Mouse (Mus musculus) liver, embryonic 15.5 days (tissue): ENCODE measurements at regions not wholly inside any gene's neighbourhood (a gene's known extent, or its start where the extent isn't known, plus 50 kb on each side); places are given as distances from the start of the nearest gene placed in this dataset.

Experiments used
- ATAC-seq: fragments of 200-750 bp; cut with Nextera tagmentation; 2 replicates; pipeline ENCODE4 v1.8.0; 2017; ENCODE audit warnings: moderate number of reproducible peaks, mild to moderate bottlenecking, moderate library complexity; ENCODE audit not compliant: insufficient read depth
- H3K27ac ChIP-seq: fragments of 300-500 bp; sonication (generic); replicated peaks from 2 replicates; pipeline ENCODE4 v1.5.1; 2015; ENCODE audit warnings: mild to moderate bottlenecking, inconsistent platforms
- H3K27me3 ChIP-seq: fragments of 300-500 bp; sonication (generic); 2 replicates; pipeline ENCODE4 v1.6.1; 2015; ENCODE audit warnings: mild to moderate bottlenecking, inconsistent platforms
- H3K36me3 ChIP-seq: fragments of 300-500 bp; sonication (generic); replicated peaks from 2 replicates; pipeline ENCODE4 v1.6.1; 2015; ENCODE audit warnings: moderate library complexity, mild to moderate bottlenecking, inconsistent platforms
- H3K4me1 ChIP-seq: fragments of 300-500 bp; sonication (generic); replicated peaks from 2 replicates; pipeline ENCODE4 v1.6.1; 2015; ENCODE audit warnings: inconsistent platforms
- H3K4me2 ChIP-seq: fragments of 300-500 bp; sonication (generic); 2 replicates; pipeline ENCODE4 v1.6.1; 2015; ENCODE audit warnings: moderate library complexity, mild to moderate bottlenecking, inconsistent platforms
- H3K4me3 ChIP-seq: fragments of 300-500 bp; sonication (generic); replicated peaks from 2 replicates; pipeline ENCODE4 v1.5.1; 2015; ENCODE audit warnings: mild to moderate bottlenecking, inconsistent platforms
- H3K9ac ChIP-seq: fragments of 300-500 bp; sonication (generic); 2 replicates; pipeline ENCODE4 v1.6.1; 2015; ENCODE audit warnings: moderate library complexity, mild to moderate bottlenecking, inconsistent platforms
- H3K9me3 ChIP-seq: fragments of 300-500 bp; sonication (generic); replicated peaks from 2 replicates; pipeline ENCODE4 v1.6.1; 2016; ENCODE audit warnings: inconsistent platforms
- WGBS: fragments of 180-500 bp; shearing (Covaris S2); methylation state at CpG from one replicate; pipeline ENCODE4 v1.1.7; 2015; ENCODE audit warnings: mixed read lengths; ENCODE audit not compliant: insufficient replicate concordance; 5-methylcytosine and 5-hydroxymethylcytosine counted together

DNA sequence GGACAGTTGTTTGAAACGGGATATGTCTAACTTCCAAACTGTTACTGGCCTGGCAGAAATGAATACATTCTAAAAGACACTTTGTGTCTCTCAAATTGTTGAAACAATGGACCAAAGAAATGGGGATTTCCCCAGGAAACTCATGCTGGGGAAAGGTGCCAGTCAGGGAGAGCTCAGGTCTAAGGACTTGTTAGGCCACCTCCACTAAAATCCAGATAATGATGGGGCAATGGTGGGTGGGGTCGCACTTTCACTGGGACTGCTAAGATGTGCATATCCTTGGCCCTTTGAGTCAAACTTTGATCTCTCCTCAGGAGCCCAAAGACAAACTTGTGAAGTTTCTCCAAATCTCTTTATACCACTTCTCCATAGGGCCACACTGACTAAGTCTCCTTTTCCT, 361.9 kb upstream of the Adamts9 start:
- 35% methylated on average over 2 of the region's 2 CpGs for WGBS
- no peak for ATAC-seq
- Histone ChIP-seq H3K4me3 (no peak overlapping the region), H3K36me3 (no peaks in the 10 kb centered on the region), H3K27ac (no peak overlapping the region), H3K4me2 (no peak overlapping the region), H3K4me1 (no peaks in the 10 kb centered on the region), H3K9me3 (no peaks in the 10 kb centered on the region), H3K9ac (no peak overlapping the region), H3K27me3 (no peaks in the 10 kb centered on the region)

DNA sequence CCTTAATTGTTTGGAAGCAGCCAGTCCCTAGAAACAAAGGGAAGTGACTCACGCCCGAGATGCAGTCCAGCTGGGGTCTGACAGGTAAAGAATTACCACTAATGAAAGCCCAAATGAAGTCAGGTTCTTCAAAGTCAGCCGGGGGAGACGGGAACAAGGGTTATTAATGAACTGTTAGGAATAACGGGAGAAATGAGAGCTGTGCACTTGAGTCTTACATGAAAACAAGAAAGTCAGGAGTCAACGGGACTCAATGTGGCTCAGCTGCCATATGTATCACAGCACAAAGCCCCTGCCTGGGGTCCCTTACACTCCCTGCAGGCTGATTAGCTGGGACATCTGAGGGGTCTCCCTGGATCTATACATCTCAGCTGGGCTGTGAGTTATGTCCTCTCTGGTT, 354.7 kb upstream of the Adamts9 start:
- ATAC-seq, result no peak
- no peak overlapping the region for H3K9ac ChIP-seq
- no peaks in the 10 kb centered on the region for H3K4me1 ChIP-seq

DNA sequence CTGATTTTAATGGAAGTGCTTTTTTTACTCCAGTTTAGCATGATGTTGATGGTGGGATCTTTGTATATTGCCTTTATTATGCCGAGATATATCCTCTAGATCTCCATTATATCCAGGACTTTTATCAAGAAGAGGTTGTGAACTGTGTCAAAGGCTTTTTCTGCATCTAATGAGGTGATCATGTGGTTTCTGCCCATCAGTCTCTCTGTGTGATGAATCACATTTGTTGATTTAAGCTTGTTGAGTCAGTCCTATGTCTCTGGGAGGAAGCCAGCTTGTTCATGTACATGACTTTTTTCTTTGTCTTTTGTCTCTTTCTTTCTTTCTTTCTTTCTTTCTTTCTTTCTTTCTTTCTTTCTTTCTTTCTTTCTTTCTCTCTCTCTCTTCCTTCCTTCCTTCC, 348.4 kb upstream of the Adamts9 start:
- ATAC-seq, result no peak
- Histone ChIP-seq H3K9ac (no peak overlapping the region), H3K4me3 (no peak overlapping the region), H3K27me3 (no peaks in the 10 kb centered on the region), H3K27ac (no peak overlapping the region), H3K36me3 (no peaks in the 10 kb centered on the region), H3K4me2 (no peak overlapping the region), H3K4me1 (no peaks in the 10 kb centered on the region), H3K9me3 (no peaks in the 10 kb centered on the region)
- WGBS, result 58% methylated on average over 1 of the region's 1 CpGs

More for the DNA sequence above, 354.7 kb upstream of the Adamts9 start:
- H3K9me3 ChIP-seq, result no peaks in the 10 kb centered on the region
- H3K36me3 ChIP-seq, result no peaks in the 10 kb centered on the region
- H3K4me3 ChIP-seq, result no peak overlapping the region
- no peak overlapping the region for H3K4me2 ChIP-seq
- no peaks in the 10 kb centered on the region for H3K27me3 ChIP-seq
- WGBS, result 48% methylated on average over 6 of the region's 6 CpGs
- no peak overlapping the region for H3K27ac ChIP-seq

DNA sequence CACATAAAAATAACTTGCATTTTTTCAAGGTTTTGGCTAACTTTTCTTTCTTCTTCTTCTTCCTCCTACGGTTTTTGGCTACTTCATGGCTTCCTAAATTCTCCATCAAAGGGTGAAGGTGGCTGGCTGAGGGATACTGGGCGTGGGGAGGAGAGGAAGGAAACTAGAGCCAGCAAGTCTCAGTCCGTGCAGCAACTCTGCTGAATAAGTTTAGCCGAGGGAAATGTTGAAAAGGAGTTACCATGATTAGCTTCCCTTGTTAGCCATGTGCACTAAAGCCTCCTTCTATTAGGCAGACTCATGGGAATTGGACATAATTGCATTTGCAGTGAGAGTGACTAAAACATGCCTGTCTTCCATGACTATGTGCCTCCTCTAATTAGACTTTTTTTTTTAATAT, 345.1 kb upstream of the Adamts9 start:
- WGBS, result 48% methylated on average over 4 of the region's 4 CpGs
- H3K9ac ChIP-seq, result no peak overlapping the region
- no peak for ATAC-seq
- no peak overlapping the region for H3K27ac ChIP-seq
- no peaks in the 10 kb centered on the region for H3K4me1 ChIP-seq
- H3K36me3 ChIP-seq, result no peaks in the 10 kb centered on the region
- H3K4me3 ChIP-seq, result no peak overlapping the region
- no peaks in the 10 kb centered on the region for H3K27me3 ChIP-seq
- H3K4me2 ChIP-seq, result no peak overlapping the region
- H3K9me3 ChIP-seq, result no peaks in the 10 kb centered on the region

DNA sequence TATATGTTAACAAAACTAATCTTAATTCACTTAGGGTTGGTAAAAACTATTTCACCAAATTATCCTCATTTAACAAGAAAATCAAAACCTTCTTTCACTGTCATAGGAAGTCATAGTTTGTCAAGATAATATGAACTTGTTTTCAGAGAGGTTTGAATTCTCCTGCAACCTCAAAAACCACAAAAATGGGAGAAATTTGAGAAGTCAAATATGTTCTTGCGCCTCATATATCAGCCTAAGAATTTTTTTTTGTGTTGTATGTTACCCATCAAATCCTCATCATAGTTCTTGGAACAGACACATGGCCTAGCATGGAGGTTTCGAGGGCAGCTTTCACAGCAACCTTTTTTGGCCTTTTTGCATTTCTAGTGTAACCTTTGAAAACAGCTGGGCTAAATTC, 342.5 kb upstream of the Adamts9 start:
- H3K36me3 ChIP-seq, result no peaks in the 10 kb centered on the region
- no peaks in the 10 kb centered on the region for H3K4me1 ChIP-seq
- no peaks in the 10 kb centered on the region for H3K9me3 ChIP-seq
- no peak overlapping the region for H3K27ac ChIP-seq
- no peak for ATAC-seq
- H3K4me3 ChIP-seq, result no peak overlapping the region
- H3K9ac ChIP-seq, result no peak overlapping the region
- no peak overlapping the region for H3K4me2 ChIP-seq
- H3K27me3 ChIP-seq, result no peaks in the 10 kb centered on the region
- WGBS, result 45% methylated on average over 2 of the region's 2 CpGs

DNA sequence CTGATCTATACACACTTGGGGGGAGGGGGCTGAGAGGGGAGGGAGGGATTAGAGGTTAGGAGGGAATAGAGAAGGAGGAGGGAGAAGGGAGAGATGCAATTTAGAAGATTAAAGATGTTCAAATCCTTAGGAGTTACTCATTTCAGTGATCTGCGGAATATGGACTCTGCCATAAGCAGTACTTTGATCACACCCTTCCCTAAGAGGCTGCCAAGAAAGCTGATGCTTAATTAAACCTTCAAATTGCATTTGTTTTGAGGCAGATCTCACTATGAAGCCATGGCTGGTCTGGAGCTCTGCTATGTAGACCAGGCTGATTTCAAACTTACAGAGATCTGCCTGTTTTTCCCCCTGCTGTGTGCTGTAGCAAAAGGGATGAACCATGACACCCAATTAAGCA, 338.2 kb upstream of the Adamts9 start:
- ATAC-seq, result no peak
- Histone ChIP-seq H3K4me3 (no peak overlapping the region), H3K4me2 (no peak overlapping the region), H3K36me3 (no peaks in the 10 kb centered on the region), H3K4me1 (no peaks in the 10 kb centered on the region), H3K9me3 (no peaks in the 10 kb centered on the region), H3K9ac (no peak overlapping the region), H3K27ac (no peak overlapping the region), H3K27me3 (no peaks in the 10 kb centered on the region)
- 57% methylated on average over 1 of the region's 1 CpGs for WGBS

DNA sequence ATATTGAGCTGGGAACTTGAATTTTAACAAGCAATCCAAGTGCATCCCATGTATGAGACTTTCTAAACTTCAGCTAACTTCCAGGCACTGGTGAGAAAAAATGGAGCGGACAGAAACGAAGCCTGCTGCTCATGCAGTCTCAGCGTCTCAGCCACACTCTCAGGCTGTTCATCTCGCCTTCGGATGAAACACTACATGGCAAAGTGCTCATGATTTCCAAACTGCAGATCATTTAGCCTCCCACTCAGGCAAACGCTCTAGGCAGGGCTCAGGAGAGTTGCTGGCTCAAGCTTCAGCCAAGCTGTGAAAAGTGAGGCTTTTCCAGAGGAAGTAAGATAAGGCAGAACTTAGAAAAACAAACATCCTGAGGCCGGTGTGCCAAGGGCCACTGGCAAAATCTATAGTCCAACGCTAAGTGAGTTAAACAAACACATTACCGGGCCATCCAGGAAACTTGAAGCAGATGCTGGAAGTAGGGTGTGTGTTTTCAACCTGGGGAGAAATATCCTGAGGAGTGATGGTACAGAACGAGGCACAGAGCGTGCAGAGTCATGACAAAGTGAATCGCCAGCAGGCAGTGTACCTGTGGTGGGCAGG, 330.7 kb upstream of the Adamts9 start:
- H3K4me1 ChIP-seq, result no peaks in the 10 kb centered on the region
- no peak overlapping the region for H3K4me3 ChIP-seq
- no peak overlapping the region for H3K4me2 ChIP-seq
- H3K9ac ChIP-seq, result no peak overlapping the region
- no peaks in the 10 kb centered on the region for H3K27me3 ChIP-seq
- no peaks in the 10 kb centered on the region for H3K36me3 ChIP-seq
- WGBS, result 21% methylated on average over 12 of the region's 12 CpGs
- H3K9me3 ChIP-seq, result no peaks in the 10 kb centered on the region
- no peak for ATAC-seq
- no peak overlapping the region for H3K27ac ChIP-seq

DNA sequence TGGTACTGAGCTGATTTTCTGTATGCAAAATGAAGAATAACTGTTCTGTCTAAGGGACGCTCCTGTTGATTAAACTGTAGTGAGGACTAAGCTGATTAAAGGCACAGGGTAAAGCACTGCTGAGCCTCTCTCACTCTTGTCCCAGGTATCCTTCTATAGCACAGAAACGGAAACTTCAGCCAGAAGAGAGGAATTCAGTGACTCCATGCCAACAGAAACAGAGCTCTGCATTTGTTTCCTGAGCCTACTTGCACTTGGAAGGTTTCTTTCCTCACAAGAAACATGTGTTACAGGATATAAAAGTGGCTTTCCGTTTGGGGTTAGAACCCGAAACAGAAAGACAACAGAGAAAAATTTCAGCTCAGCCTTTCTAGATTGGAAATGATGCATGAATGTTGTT, 328.9 kb upstream of the Adamts9 start:
- no peak overlapping the region for H3K27ac ChIP-seq
- H3K9me3 ChIP-seq, result no peaks in the 10 kb centered on the region
- no peak for ATAC-seq
- H3K27me3 ChIP-seq, result no peaks in the 10 kb centered on the region
- H3K4me3 ChIP-seq, result no peak overlapping the region
- H3K9ac ChIP-seq, result no peak overlapping the region
- WGBS, result 49% methylated on average over 4 of the region's 4 CpGs
- H3K4me1 ChIP-seq, result no peaks in the 10 kb centered on the region
- H3K4me2 ChIP-seq, result no peak overlapping the region
- no peaks in the 10 kb centered on the region for H3K36me3 ChIP-seq

DNA sequence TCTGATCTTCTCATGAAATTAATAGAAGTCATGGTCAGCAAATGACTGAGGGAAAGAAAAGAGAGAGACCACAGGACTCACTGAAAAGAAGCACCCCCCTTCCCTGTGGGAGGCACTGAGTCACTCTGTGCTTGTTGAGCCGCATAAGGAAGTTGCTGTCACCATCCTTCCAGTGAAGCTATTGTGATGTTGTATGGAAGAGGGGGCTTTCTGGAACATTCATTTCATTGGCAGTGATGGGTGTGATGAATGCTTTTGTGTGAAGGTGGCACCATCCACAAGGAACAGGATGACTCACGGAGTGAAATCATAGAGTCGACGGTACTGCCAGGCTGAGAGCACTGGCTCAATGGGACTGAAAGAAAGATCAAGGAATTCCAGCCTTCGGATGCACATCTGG, 323.5 kb upstream of the Adamts9 start:
- H3K27ac ChIP-seq, result no peak overlapping the region
- WGBS, result 63% methylated on average over 5 of the region's 5 CpGs
- H3K4me3 ChIP-seq, result no peak overlapping the region
- H3K9ac ChIP-seq, result no peak overlapping the region
- H3K27me3 ChIP-seq, result no peaks in the 10 kb centered on the region
- ATAC-seq, result no peak
- H3K4me1 ChIP-seq, result no peaks in the 10 kb centered on the region
- H3K36me3 ChIP-seq, result no peaks in the 10 kb centered on the region
- H3K9me3 ChIP-seq, result no peaks in the 10 kb centered on the region
- H3K4me2 ChIP-seq, result no peak overlapping the region

DNA sequence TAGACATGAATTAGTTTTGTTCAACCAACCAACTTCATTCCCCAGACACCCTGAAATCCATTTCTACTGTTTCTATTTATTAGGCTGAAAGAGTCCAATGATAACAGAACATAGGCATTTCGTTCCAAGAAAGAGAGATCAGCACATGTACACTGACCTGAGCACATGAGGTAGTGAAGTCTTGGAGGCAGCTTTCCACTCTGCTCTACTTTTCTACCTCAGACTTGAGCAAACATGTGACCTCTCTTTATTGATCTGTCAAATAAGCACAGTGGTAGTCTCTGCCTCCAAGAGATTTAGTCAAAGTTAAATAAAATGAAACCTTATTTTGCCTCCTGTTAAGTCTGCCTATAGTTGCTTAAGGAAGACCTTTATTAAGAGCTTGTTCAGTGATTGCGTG, 321.9 kb upstream of the Adamts9 start:
- Histone ChIP-seq H3K27me3 (no peaks in the 10 kb centered on the region), H3K9me3 (no peaks in the 10 kb centered on the region), H3K4me2 (no peak overlapping the region), H3K27ac (no peak overlapping the region), H3K36me3 (no peaks in the 10 kb centered on the region), H3K4me1 (no peaks in the 10 kb centered on the region), H3K9ac (no peak overlapping the region), H3K4me3 (no peak overlapping the region)
- no peak for ATAC-seq
- WGBS, result 61% methylated on average over 2 of the region's 2 CpGs

DNA sequence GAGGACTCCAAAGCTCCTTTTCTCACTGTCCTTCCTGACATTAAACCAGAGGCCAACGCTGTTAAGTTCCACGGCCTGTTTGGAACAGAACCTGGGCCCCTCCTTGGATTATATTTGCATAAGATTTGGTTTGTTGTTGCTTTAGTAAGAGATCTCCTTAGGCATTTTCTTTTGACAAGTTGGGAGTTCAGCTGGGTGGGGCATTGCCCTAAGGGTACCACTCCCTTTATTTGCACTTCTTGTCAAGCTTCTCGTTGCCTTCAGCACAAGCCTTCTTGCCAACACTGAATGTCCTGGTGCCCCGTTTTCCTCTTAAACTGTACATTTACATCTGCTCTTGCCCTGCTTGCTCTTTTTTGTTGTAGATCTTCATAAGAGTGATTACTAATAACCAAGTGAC, 317.5 kb upstream of the Adamts9 start:
- Histone ChIP-seq H3K36me3 (no peaks in the 10 kb centered on the region), H3K4me3 (no peak overlapping the region), H3K4me2 (no peak overlapping the region), H3K27ac (no peak overlapping the region), H3K9ac (no peak overlapping the region), H3K4me1 (no peaks in the 10 kb centered on the region), H3K9me3 (no peaks in the 10 kb centered on the region), H3K27me3 (no peaks in the 10 kb centered on the region)
- 65% methylated on average over 4 of the region's 4 CpGs for WGBS
- ATAC-seq, result no peak

DNA sequence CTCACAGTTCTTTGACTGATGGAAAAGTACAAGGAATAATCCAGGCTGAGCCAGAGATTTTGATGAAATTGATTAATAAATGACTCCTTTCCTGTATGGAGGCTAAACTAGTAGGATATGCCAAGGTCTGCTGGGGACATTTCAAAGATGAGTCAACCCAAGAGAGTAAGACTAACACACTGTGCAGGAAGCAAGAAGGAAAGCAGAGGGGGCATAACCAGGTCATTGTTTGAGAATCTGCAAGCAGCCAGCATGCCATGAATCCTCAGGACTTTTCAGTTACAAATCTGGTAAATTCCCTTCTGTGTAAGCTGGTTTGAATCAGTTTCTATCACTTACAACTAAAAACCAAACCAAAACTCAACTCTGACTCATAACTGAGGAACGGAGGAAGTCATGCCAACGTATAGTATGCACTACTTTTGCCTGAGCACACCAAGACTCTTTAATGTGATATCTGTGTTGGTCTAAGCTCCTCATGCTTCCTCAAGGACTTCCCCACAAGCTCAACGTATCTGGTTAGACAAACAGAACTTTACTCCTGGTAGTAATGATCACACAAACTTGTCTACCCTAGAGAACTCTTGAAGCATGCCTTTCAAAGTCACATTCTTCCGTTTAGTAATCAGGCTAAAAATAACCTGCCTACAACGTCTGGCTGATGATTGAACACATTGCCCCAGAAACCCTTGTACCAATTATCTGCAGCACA, 314.0 kb upstream of the Adamts9 start:
- Histone ChIP-seq H3K4me2 (no peak overlapping the region), H3K4me1 (no peaks in the 10 kb centered on the region), H3K4me3 (no peak overlapping the region), H3K27me3 (no peaks in the 10 kb centered on the region), H3K36me3 (no peaks in the 10 kb centered on the region), H3K27ac (no peak overlapping the region), H3K9me3 (no peaks in the 10 kb centered on the region), H3K9ac (no peak overlapping the region)
- WGBS, result 43% methylated on average over 5 of the region's 5 CpGs
- ATAC-seq, result no peak
